Mouse (Mus musculus) stomach, postnatal 0 days (tissue): ENCODE results near the gene Ccnk. TPM values are rescaled to one million over a fixed set of nuclear protein-coding genes. Genes with fewer than 3 reads are reported as not detected.

Source experiments
- ATAC-seq: fragments of 200-750 bp; cut with Nextera tagmentation; 2 replicates; pipeline ENCODE4 v1.8.0; 2017; ENCODE audit not compliant: low FRiP score, low TSS enrichment
- DNase-seq: peaks from one replicate; pipeline ENCODE4 v3.0.0-alpha.2; 2016; ENCODE audit warnings: low spot score
- H3K27ac ChIP-seq: fragments of 300-500 bp; sonication (generic); replicated peaks from 2 replicates; pipeline ENCODE4 v1.5.1; 2014; ENCODE audit warnings: mild to moderate bottlenecking, control low read depth
- H3K27me3 ChIP-seq: fragments of 300-500 bp; sonication (generic); 2 replicates; pipeline ENCODE4 v1.6.1; 2014; ENCODE audit warnings: low read length; ENCODE audit not compliant: control insufficient read depth, insufficient read depth
- H3K36me3 ChIP-seq: fragments of 300-500 bp; sonication (generic); 2 replicates; pipeline ENCODE4 v1.6.1; 2014; ENCODE audit warnings: low read length, mixed read lengths; ENCODE audit not compliant: control insufficient read depth, insufficient read depth
- H3K4me1 ChIP-seq: fragments of 300-500 bp; sonication (generic); replicated peaks from 2 replicates; pipeline ENCODE4 v1.6.1; 2014; ENCODE audit warnings: antibody characterized with exemption; ENCODE audit not compliant: control insufficient read depth, insufficient read depth
- H3K4me2 ChIP-seq: fragments of 300-500 bp; sonication (generic); replicated peaks from 2 replicates; pipeline ENCODE4 v1.6.1; 2014; ENCODE audit warnings: low read depth, mild to moderate bottlenecking, control low read depth, moderate library complexity
- H3K4me3 ChIP-seq: fragments of 300-500 bp; sonication (generic); 2 replicates; pipeline ENCODE4 v1.5.1; 2014; ENCODE audit warnings: low read depth, low read length, control low read depth
- H3K9ac ChIP-seq: fragments of 300-500 bp; sonication (generic); 2 replicates; pipeline ENCODE4 v1.6.1; 2014; ENCODE audit warnings: mild to moderate bottlenecking, low read length, control low read depth, mixed read lengths
- H3K9me3 ChIP-seq: fragments of 300-500 bp; sonication (generic); 2 replicates; pipeline ENCODE4 v1.6.1; 2016; ENCODE audit warnings: low read length; ENCODE audit not compliant: control insufficient read depth
- CTCF ChIP-seq: IDR thresholded peaks from 2 replicates; pipeline ENCODE4 v1.5.1; 2016; ENCODE audit warnings: antibody characterized with exemption, low read depth, mild to moderate bottlenecking, moderate library complexity
- EP300 ChIP-seq: optimal IDR thresholded peaks from 2 replicates; pipeline ENCODE3; 2016; ENCODE audit warnings: antibody characterized with exemption
- WGBS: fragments of 180-500 bp; shearing (Covaris S2); extraction: QIAGEN DNeasy Blood & Tissue Kit; methylation state at CpG from one replicate; pipeline ENCODE4 v1.1.7; 2014; 5-methylcytosine and 5-hydroxymethylcytosine counted together
- polyA plus RNA-seq: library from polyadenylated mRNA; unstranded; fragments of >200 nt; fragmentation: Nextera tagmentation; extraction: Ambion mirVana; gene quantifications from 2 replicates; pipeline ENCODE4 v1.2.1, GENCODE M21; 2015

Ccnk gene
- polyA plus RNA-seq, 1 experiment from 2014 or later: 1.6 TPM

DNA sequence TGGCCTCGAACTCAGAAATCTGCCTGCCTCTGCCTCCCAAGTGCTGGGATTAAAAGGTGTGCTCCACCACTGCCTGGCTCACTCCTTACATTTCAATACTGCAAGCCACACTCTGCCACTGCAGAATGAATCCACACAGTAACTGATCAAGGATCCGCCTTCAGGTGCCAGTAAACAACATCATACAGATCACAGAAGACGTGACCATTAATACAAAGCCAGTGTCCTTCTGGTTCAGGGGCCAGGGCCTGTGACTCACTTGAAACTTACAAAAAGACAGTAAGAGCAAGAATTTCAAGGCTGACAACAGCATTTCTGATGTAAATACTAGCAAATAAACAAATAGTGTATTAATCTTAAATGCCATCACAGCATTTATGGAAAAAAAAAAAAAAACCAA lies 34.2 kb upstream of the Ccnk start:
- no peaks in the 10 kb centered on the region for H3K4me1 ChIP-seq
- no peak overlapping the region for H3K4me3 ChIP-seq
- H3K36me3 ChIP-seq: peaks cover 6% of the 10 kb centered on the region; the same call in 1 of the 2 replicates
- TF ChIP-seq EP300 (no peak), CTCF (no peak)
- H3K4me2 ChIP-seq: no peak overlapping the region
- no peaks in the 10 kb centered on the region for H3K27me3 ChIP-seq
- DNase-seq (no peak), ATAC-seq (no peak)
- no peaks in the 10 kb centered on the region for H3K9me3 ChIP-seq
- 91% methylated on average over 3 of the region's 3 CpGs for WGBS
- H3K27ac ChIP-seq: no peak overlapping the region
- no peak overlapping the region for H3K9ac ChIP-seq

DNA sequence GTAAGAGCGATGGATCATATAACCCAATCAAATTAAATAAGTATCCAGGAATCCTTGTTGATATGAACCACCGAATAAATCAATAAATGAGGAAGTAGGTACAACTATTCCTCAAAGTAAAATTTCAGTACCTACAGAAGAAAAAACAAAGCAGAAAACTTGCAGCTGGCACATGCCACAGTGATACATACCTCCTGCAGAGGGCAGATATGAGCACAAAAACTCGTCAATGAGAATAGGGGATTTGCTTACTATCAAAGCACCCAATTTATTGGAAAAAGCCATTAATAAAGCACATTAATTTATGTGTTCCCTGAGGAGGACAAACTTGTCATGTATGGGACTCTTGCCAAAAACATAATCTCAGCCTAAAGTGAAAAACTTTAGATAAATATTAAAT lies 29.6 kb upstream of the Ccnk start:
- Histone ChIP-seq H3K36me3 (peaks cover 11% of the 10 kb centered on the region; the same call in 1 of the 2 replicates), H3K9me3 (no peaks in the 10 kb centered on the region), H3K4me2 (no peak overlapping the region), H3K27ac (no peak overlapping the region), H3K9ac (no peak overlapping the region), H3K4me1 (no peaks in the 10 kb centered on the region), H3K4me3 (no peak overlapping the region), H3K27me3 (no peaks in the 10 kb centered on the region)
- DNase-seq: no peak
- TF ChIP-seq CTCF: peak; percentile 66
- TF ChIP-seq EP300: no peak
- no peak for ATAC-seq
- WGBS: 65% methylated on average over 3 of the region's 3 CpGs

GRCm38 (mm10) chr12:108152743-108153142 lies 26.6 kb upstream of the Ccnk start:
- no peak for ATAC-seq
- WGBS: 96% methylated on average over 2 of the region's 2 CpGs
- no peaks in the 10 kb centered on the region for H3K9me3 ChIP-seq
- no peak overlapping the region for H3K27ac ChIP-seq
- H3K9ac ChIP-seq: no peak overlapping the region
- no peak overlapping the region for H3K4me2 ChIP-seq
- TF ChIP-seq EP300 (no peak), CTCF (peak; percentile 50)
- H3K36me3 ChIP-seq: peaks cover 11% of the 10 kb centered on the region; the same call in 1 of the 2 replicates
- DNase-seq: no peak
- no peaks in the 10 kb centered on the region for H3K4me1 ChIP-seq
- H3K27me3 ChIP-seq: no peaks in the 10 kb centered on the region
- H3K4me3 ChIP-seq: no peak overlapping the region

- TF ChIP-seq EP300 (no peak), CTCF (no peak)
- H3K9ac ChIP-seq: no peak overlapping the region
- no peaks in the 10 kb centered on the region for H3K27me3 ChIP-seq
- ATAC-seq (no peak), DNase-seq (no peak)
- H3K36me3 ChIP-seq: peaks cover 9% of the 10 kb centered on the region; the same call in 1 of the 2 replicates
- no peak overlapping the region for H3K4me3 ChIP-seq
- H3K4me2 ChIP-seq: no peak overlapping the region
- H3K27ac ChIP-seq: no peak overlapping the region
- no peaks in the 10 kb centered on the region for H3K9me3 ChIP-seq
- H3K4me1 ChIP-seq: no peaks in the 10 kb centered on the region
These were observed 19.5 kb upstream of the Ccnk start for GRCm38 (mm10) chr12:108159863-108160262.

DNA sequence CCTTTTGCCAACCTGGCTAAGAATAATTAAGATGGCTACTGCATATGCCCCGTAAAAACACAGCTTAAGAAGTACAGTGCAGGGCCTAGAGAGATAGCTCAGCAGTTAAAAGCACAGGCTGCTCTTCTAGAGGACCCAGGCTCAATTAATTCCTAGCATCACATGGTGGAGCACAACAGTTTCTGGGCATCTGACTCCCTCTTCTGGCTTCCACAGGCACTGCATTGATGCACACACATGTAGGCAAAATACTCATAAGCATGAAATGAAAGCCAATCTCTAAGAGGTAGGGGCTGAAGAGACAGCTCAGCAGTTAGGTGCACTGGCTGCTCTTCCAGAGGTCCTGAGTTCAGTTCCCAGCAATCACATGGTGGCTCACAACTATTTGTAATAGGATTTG lies 17.3 kb upstream of the Ccnk start:
- peak; percentile 67 for TF ChIP-seq CTCF
- no peak for TF ChIP-seq EP300
- Histone ChIP-seq H3K4me1 (no peaks in the 10 kb centered on the region), H3K4me3 (no peak overlapping the region), H3K4me2 (no peak overlapping the region), H3K36me3 (peaks cover 9% of the 10 kb centered on the region; the same call in 1 of the 2 replicates), H3K27ac (no peak overlapping the region), H3K27me3 (no peaks in the 10 kb centered on the region), H3K9me3 (no peaks in the 10 kb centered on the region), H3K9ac (no peak overlapping the region)
- 77% methylated on average over 1 of the region's 1 CpGs for WGBS
- no peak for DNase-seq
- no peak for ATAC-seq

DNA sequence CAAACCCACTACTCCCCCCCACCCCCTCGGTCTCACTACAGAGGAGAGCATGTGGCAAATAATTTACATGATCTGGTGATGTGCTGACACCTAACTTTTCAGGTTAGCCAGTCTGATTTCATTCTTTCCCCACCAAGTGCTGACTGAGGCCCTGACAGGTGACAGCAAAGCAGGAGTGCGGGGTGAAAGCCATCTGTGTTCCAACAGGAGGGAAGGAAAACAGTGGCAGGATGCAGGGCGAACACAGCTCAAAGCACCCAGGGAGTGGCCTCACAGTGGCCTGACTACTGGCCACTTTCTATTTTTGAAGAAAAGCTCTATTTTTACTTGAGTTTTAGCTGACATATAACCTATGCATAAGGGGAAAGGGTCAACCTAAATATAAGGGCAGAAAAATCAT lies 15.7 kb upstream of the Ccnk start:
- Histone ChIP-seq H3K27me3 (no peaks in the 10 kb centered on the region), H3K36me3 (peaks cover 9% of the 10 kb centered on the region; the same call in 1 of the 2 replicates), H3K9ac (no peak overlapping the region), H3K27ac (no peak overlapping the region), H3K9me3 (no peaks in the 10 kb centered on the region), H3K4me1 (no peaks in the 10 kb centered on the region), H3K4me2 (no peak overlapping the region), H3K4me3 (no peak overlapping the region)
- ATAC-seq (no peak), DNase-seq (no peak)
- WGBS: 86% methylated on average over 3 of the region's 3 CpGs
- no peak for TF ChIP-seq EP300
- TF ChIP-seq CTCF: no peak
